Mouse (Mus musculus): ENCODE results near the gene Rom1. TPM values are rescaled to one million over a fixed set of nuclear protein-coding genes. Genes with fewer than 3 reads are reported as not detected.

Rom1 gene
- polyA plus RNA-seq, 1 experiment from 2014 or later: 4.5 TPM

DNA sequence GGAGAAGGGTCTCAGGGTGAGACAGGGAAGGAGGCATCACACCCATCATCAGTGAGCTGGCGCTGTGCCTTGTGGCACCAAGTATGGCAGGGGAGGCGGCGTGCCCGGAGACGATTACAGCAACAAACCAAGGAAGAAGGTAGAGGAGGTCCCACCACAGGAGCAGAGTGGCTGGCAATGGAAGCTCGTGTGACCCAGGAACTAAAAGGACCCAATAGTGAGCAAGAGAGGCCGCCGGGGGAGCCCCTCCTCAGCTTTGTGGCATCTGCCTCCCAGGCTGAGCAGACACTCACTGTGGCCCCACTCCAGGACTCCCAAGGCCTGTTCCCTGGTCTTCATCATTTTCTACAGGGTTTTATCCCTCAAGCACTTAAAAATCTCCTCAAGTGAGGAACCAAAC, 36.6 kb upstream of the Rom1 start:
- no peaks in the 10 kb centered on the region for H3K27me3 ChIP-seq (ENCODE audit: insufficient read depth, low read length)
- peak overlapping the region; percentile 98 for H3K4me3 ChIP-seq (ENCODE audit: low read length)
- ATAC-seq (ENCODE audit: low FRiP score, low TSS enrichment): no peak
- peak overlapping the region; percentile 89 for H3K4me2 ChIP-seq (replicated peaks; ENCODE audit: low read depth, low read length)
- H3K9ac ChIP-seq (replicated peaks; ENCODE audit: low read length): peak overlapping the region; percentile 84
- peaks cover 23% of the 10 kb centered on the region for H3K4me1 ChIP-seq (ENCODE audit: insufficient read depth, low read length)
- peaks cover 65% of the 10 kb centered on the region for H3K36me3 ChIP-seq (ENCODE audit: insufficient read depth, low read length)
- H3K9me3 ChIP-seq (ENCODE audit: low read length): no peaks in the 10 kb centered on the region
- 80% methylated on average over 8 of the region's 8 CpGs for WGBS
- H3K27ac ChIP-seq (ENCODE audit: low read length): peak overlapping the region; percentile 98

DNA sequence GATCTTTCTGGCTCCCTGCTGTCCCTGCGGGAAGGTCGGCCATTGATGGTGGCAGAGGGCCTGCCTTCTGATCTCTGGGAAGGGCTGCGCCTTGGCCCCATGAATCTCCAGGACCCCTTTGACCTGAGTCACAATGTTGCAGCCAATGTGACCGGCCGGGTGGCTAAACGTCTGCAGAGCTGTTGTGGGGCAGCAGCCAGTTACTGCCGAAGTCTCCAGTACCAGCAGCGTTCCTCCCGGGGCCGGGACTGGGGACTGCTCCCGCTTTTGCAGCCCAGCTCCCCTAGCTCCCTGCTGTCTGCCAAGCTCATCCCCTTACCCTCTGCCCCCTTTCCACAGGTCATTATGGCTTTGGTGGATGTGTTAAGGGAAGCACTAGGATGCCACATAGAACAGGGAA, 35.9 kb upstream of the Rom1 start:
- Histone ChIP-seq H3K9me3 (ENCODE audit: low read length) (no peaks in the 10 kb centered on the region), H3K36me3 (ENCODE audit: insufficient read depth, low read length) (peaks cover 65% of the 10 kb centered on the region), H3K9ac (replicated peaks; ENCODE audit: low read length) (peak overlapping the region; percentile 84), H3K4me1 (ENCODE audit: insufficient read depth, low read length) (peaks cover 23% of the 10 kb centered on the region), H3K4me2 (replicated peaks; ENCODE audit: low read depth, low read length) (no peak overlapping the region), H3K27ac (ENCODE audit: low read length) (no peak overlapping the region; the same call in 1 of the 2 replicates), H3K4me3 (ENCODE audit: low read length) (no peak overlapping the region), H3K27me3 (ENCODE audit: insufficient read depth, low read length) (no peaks in the 10 kb centered on the region)
- 82% methylated on average over 11 of the region's 11 CpGs for WGBS
- ATAC-seq (ENCODE audit: low FRiP score, low TSS enrichment): no peak

DNA sequence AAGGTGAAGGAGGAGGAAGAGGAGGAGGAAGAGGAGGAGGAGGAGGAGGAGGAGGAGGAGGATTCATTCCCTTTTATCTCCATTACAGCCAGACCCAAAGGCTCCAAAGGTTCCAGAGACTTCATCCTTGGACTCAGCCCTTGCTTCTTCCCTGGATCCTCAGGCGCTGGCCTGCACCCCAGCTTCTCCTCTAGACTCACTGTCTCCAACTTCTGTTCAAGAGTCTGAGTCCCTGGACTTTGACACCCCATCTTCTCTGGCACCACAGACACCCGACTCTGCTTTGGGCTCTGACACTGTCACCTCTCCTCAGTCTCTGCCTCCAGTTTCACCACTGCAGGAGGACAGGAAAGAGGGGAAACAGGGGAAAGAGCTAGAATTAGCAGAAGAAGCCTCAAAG, 33.1 kb upstream of the Rom1 start:
- 86% methylated on average over 2 of the region's 2 CpGs for WGBS
- H3K9ac ChIP-seq (replicated peaks; ENCODE audit: low read length): no peak overlapping the region
- no peaks in the 10 kb centered on the region for H3K9me3 ChIP-seq (ENCODE audit: low read length)
- ATAC-seq (ENCODE audit: low FRiP score, low TSS enrichment): no peak
- H3K36me3 ChIP-seq (ENCODE audit: insufficient read depth, low read length): peaks cover 72% of the 10 kb centered on the region
- no peak overlapping the region for H3K4me2 ChIP-seq (replicated peaks; ENCODE audit: low read depth, low read length)
- no peaks in the 10 kb centered on the region for H3K27me3 ChIP-seq (ENCODE audit: insufficient read depth, low read length)
- H3K4me3 ChIP-seq (ENCODE audit: low read length): no peak overlapping the region
- H3K4me1 ChIP-seq (ENCODE audit: insufficient read depth, low read length): peaks cover 9% of the 10 kb centered on the region
- H3K27ac ChIP-seq (ENCODE audit: low read length): no peak overlapping the region

DNA sequence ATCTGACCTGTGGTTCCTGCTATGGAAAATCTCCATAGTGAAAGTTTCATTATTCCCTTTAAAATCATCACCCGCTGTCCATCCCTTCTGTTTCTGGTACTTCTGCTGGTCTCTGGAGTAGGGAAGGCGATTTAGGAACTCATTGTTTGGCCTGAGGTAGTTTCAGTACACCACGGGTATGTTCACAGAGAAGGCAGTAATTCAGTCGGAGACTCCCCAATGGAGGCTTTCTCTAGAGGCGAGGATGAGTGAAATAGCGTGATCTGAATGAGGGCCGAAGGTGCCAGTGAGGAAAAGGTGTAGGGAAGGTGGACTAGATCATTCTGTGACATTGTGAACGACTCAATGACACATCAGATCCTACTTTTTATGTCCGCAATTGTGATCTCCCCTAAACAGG, 25.0 kb upstream of the Rom1 start:
- Histone ChIP-seq H3K27me3 (ENCODE audit: insufficient read depth, low read length) (no peaks in the 10 kb centered on the region), H3K4me3 (ENCODE audit: low read length) (peak overlapping the region; percentile 89), H3K27ac (ENCODE audit: low read length) (peak overlapping the region; percentile 66), H3K9me3 (ENCODE audit: low read length) (no peaks in the 10 kb centered on the region), H3K4me1 (ENCODE audit: insufficient read depth, low read length) (peaks cover 16% of the 10 kb centered on the region), H3K9ac (replicated peaks; ENCODE audit: low read length) (peak overlapping the region; percentile 84), H3K36me3 (ENCODE audit: insufficient read depth, low read length) (peaks cover 47% of the 10 kb centered on the region), H3K4me2 (replicated peaks; ENCODE audit: low read depth, low read length) (peak overlapping the region; percentile 69)
- WGBS: 4% methylated on average over 9 of the region's 9 CpGs
- no peak for ATAC-seq (ENCODE audit: low FRiP score, low TSS enrichment)

DNA sequence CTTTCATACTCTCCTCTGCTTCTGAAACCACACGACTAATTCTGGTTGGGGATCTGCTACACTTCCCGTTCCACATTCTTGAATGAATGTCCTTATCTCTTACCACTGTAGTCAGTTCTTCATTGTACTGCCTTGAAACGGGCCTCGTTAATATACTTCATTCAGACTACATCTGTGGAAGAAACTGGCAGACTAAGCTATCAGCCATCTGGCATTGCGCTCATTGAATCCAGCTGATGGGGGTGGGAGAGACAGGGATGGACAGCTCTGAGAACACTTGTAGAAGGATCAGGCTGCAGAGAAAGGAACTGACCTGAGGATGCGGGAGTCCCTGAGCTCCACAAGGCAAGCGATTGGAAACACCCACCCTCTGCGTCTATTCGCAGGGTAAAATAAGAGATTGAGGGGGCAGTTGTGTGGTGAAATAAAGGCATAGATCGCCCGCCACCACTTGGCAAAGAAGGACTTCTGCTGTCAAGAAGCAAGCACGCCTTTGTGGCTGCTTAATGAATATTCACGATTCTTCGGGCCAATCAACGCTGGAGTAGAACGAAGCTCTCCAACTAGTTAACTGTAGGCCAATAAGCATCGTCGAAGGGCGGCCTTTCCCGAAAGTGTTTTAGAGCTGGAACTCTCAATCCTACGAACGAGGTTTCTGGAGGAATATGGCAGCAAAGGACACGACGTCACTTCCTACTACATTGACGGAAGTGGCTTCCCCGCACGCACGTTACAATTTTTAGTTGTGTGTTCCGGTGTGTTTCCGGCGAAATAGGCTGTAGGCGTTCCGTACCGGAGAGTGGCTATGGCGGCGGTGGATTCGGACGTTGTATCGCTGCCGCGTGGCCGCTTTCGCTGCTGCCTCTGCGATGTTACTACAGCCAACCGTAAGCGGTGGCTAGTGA, 24.2 kb upstream of the Rom1 start, which contains the start of gene Tut1:
Tut1 (plus strand) TSS at position 713 of the 905 bp plus-strand sequence.
- Histone ChIP-seq H3K36me3 (ENCODE audit: insufficient read depth, low read length) (peaks cover 47% of the 10 kb centered on the region), H3K4me1 (ENCODE audit: insufficient read depth, low read length) (peaks cover 16% of the 10 kb centered on the region), H3K9me3 (ENCODE audit: low read length) (no peaks in the 10 kb centered on the region), H3K9ac (replicated peaks; ENCODE audit: low read length) (peak within 1 kb of the TSS; percentile 84), H3K27me3 (ENCODE audit: insufficient read depth, low read length) (no peaks in the 10 kb centered on the region), H3K27ac (ENCODE audit: low read length) (peak within 1 kb of the TSS; percentile 66), H3K4me2 (replicated peaks; ENCODE audit: low read depth, low read length) (peak within 1 kb of the TSS; percentile 69), H3K4me3 (ENCODE audit: low read length) (peak within 1 kb of the TSS; percentile 89)
- ATAC-seq (ENCODE audit: low FRiP score, low TSS enrichment): peak; percentile 94
- WGBS: 4% methylated on average over 46 of the region's 46 CpGs

DNA sequence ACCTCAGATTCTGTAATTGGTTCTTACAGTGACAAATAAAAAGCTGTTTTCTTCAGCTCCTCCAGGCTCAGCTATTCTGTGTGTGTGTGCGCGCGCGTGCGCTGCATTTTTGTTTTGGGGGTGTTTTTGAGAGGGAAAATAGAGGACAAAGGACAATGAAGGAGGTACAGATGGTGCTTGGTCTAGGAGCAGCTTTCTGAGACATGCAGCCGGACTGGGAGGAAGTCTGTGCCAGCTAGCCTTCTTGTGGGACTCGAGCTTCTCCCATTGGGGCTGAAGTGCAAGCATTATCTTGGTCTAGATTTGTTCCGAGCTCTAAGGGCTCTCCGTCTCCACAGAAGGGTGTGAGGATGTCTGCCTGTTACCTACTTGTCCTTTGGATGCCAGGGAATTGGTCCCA, 23.1 kb upstream of the Rom1 start:
- Histone ChIP-seq H3K9ac (replicated peaks; ENCODE audit: low read length) (no peak overlapping the region), H3K27me3 (ENCODE audit: insufficient read depth, low read length) (no peaks in the 10 kb centered on the region), H3K4me1 (ENCODE audit: insufficient read depth, low read length) (peaks cover 16% of the 10 kb centered on the region), H3K36me3 (ENCODE audit: insufficient read depth, low read length) (peaks cover 53% of the 10 kb centered on the region), H3K9me3 (ENCODE audit: low read length) (no peaks in the 10 kb centered on the region), H3K27ac (ENCODE audit: low read length) (no peak overlapping the region), H3K4me3 (ENCODE audit: low read length) (no peak overlapping the region), H3K4me2 (replicated peaks; ENCODE audit: low read depth, low read length) (no peak overlapping the region)
- no peak for ATAC-seq (ENCODE audit: low FRiP score, low TSS enrichment)
- 92% methylated on average over 9 of the region's 9 CpGs for WGBS

DNA sequence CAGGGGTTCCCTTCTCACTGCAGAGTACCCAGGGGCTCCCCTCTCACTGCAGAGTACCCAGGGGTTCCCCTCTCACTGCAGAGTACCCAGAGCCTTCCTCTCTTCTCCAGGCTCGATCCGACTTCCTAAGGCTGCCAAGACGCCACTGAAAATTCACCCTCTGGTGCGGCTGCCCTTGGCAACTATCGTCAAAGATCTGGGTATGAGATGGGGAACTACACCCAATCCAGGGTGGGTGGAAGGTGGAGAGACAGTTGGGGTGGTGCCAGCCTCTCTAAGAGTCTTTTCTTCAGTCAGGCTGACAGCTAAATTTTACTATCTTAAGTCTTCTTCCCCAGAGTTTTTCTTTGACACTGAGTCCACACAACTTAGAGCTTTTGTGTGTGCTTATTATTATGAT, 21.0 kb upstream of the Rom1 start:
- WGBS: 89% methylated on average over 5 of the region's 5 CpGs
- ATAC-seq (ENCODE audit: low FRiP score, low TSS enrichment): no peak
- H3K9me3 ChIP-seq (ENCODE audit: low read length): no peaks in the 10 kb centered on the region

DNA sequence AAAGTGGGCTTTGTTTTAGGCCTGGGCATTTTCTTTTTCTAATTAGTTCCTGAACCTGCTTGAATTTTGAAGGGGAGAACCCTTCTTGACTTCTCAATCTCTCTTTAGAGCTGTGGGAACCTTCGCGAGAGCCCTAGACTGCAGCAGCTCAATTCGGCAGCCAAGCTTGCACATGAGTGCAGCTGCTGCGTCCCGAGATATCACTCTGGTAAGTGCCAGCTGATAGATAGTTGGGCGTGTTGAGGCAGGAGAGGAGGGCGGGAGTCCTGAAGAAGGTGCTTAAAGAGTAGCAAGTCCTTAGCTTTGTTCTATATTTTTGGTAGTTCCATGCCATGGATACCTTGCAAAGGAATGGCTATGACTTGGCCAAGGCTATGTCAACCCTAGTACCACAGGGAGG, 17.8 kb upstream of the Rom1 start:
- peaks cover 68% of the 10 kb centered on the region for H3K36me3 ChIP-seq (ENCODE audit: insufficient read depth, low read length)
- no peak overlapping the region for H3K4me3 ChIP-seq (ENCODE audit: low read length)
- no peak overlapping the region for H3K4me2 ChIP-seq (replicated peaks; ENCODE audit: low read depth, low read length)
- H3K27me3 ChIP-seq (ENCODE audit: insufficient read depth, low read length): no peaks in the 10 kb centered on the region
- H3K9ac ChIP-seq (replicated peaks; ENCODE audit: low read length): no peak overlapping the region
- no peak for ATAC-seq (ENCODE audit: low FRiP score, low TSS enrichment)
- H3K9me3 ChIP-seq (ENCODE audit: low read length): no peaks in the 10 kb centered on the region
- WGBS: 86% methylated on average over 7 of the region's 7 CpGs
- peaks cover 24% of the 10 kb centered on the region for H3K4me1 ChIP-seq (ENCODE audit: insufficient read depth, low read length)
- no peak overlapping the region for H3K27ac ChIP-seq (ENCODE audit: low read length)

More for the DNA sequence above, 21.0 kb upstream of the Rom1 start:
- no peak overlapping the region for H3K4me3 ChIP-seq (ENCODE audit: low read length)
- no peak overlapping the region for H3K9ac ChIP-seq (replicated peaks; ENCODE audit: low read length)
- H3K36me3 ChIP-seq (ENCODE audit: insufficient read depth, low read length): peaks cover 67% of the 10 kb centered on the region
- H3K4me2 ChIP-seq (replicated peaks; ENCODE audit: low read depth, low read length): no peak overlapping the region
- H3K4me1 ChIP-seq (ENCODE audit: insufficient read depth, low read length): peaks cover 19% of the 10 kb centered on the region
- no peaks in the 10 kb centered on the region for H3K27me3 ChIP-seq (ENCODE audit: insufficient read depth, low read length)
- H3K27ac ChIP-seq (ENCODE audit: low read length): no peak overlapping the region

DNA sequence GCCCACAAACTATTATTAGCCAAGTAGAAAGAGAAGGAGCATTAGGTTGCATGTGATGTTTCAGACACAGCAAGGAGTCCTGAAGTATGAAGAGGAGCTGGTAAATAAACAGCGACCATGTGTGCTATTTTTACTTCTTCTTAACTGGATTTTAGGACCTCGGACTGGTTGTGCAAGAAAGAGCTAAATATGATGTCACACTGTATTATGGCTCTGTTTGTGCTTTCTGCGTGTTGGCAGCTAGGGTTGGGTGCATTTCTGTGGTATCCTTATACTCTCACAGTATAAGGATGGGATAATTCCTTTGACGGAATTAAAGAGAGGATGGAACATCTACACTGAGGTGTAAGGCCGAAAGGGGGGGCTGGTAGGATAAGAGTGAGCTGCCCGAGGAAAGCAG, 16.1 kb upstream of the Rom1 start:
- Histone ChIP-seq H3K27me3 (ENCODE audit: insufficient read depth, low read length) (no peaks in the 10 kb centered on the region), H3K4me2 (replicated peaks; ENCODE audit: low read depth, low read length) (peak overlapping the region; percentile 69), H3K4me3 (ENCODE audit: low read length) (peak overlapping the region; percentile 98), H3K36me3 (ENCODE audit: insufficient read depth, low read length) (peaks cover 51% of the 10 kb centered on the region), H3K9me3 (ENCODE audit: low read length) (no peaks in the 10 kb centered on the region), H3K27ac (ENCODE audit: low read length) (0 out of 2 replicates have a peak overlapping the region, but pooled peaks have one; percentile 13), H3K4me1 (ENCODE audit: insufficient read depth, low read length) (peaks cover 34% of the 10 kb centered on the region), H3K9ac (replicated peaks; ENCODE audit: low read length) (peak overlapping the region; percentile 22; the same call in 1 of the 2 replicates)
- no peak for ATAC-seq (ENCODE audit: low FRiP score, low TSS enrichment)
- WGBS: 80% methylated on average over 6 of the region's 6 CpGs

DNA sequence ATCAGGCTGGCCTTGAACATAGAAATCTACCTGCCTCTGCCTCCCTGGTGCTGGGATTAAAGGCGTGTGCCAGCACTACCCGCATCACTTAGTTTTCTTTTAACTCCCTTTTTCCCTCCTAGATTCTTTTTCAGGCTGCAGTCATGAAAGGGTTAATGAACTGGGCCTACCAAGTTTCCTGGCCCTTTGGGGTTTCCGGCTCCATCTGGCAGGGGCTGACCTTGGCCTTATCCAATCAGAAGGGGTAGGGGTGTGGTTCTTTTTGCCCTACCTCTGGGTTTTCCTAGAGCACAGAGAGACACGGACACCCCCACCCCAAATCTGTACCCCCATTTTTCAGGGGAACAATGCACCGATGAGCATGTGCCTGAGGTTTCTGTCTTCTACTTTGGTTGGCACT, 15.6 kb upstream of the Rom1 start:
- peak overlapping the region; percentile 69 for H3K4me2 ChIP-seq (replicated peaks; ENCODE audit: low read depth, low read length)
- H3K27me3 ChIP-seq (ENCODE audit: insufficient read depth, low read length): no peaks in the 10 kb centered on the region
- H3K4me1 ChIP-seq (ENCODE audit: insufficient read depth, low read length): peaks cover 34% of the 10 kb centered on the region
- H3K27ac ChIP-seq (ENCODE audit: low read length): peak overlapping the region; percentile 13; the same call in 1 of the 2 replicates
- H3K36me3 ChIP-seq (ENCODE audit: insufficient read depth, low read length): peaks cover 49% of the 10 kb centered on the region
- no peaks in the 10 kb centered on the region for H3K9me3 ChIP-seq (ENCODE audit: low read length)
- H3K9ac ChIP-seq (replicated peaks; ENCODE audit: low read length): peak overlapping the region; percentile 22; the same call in 1 of the 2 replicates
- 17% methylated on average over 5 of the region's 5 CpGs for WGBS
- ATAC-seq (ENCODE audit: low FRiP score, low TSS enrichment): no peak
- H3K4me3 ChIP-seq (ENCODE audit: low read length): peak overlapping the region; percentile 98

Measured in kidney, embryonic 16.5 days (tissue).